Mouse (Mus musculus): ENCODE results near the gene Fggy.

DNA sequence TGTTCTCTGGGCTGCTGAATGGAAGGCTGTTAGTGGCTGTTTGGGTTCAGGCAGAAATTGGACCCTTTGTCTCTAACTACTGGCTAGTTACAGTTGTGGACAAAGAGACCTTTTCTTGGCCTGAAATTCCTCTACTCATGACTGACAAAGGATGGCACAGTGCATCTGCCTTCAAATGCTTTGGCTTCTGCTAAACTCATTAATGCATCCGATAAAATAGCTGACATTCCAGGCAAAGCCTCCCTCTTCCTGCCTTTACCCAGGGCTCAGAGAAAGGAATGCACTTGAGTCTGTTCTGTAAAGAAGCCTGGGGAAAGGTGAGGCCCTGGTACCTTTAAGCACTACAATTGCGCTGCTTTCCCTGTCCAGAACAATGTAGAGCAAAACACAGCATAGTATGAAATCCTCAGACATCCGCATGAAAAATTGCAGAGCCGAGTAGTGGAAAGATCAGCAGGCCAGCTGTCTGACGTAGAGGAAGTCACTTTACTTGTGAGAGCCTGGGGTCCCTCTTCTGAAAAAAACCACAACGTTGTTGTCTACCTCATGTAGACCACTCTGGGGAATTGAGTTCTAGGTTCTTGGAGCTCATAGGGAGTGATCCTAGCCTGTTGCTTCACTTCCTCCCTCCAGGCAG, 288.8 kb downstream of the Fggy start:
- no peak for TF ChIP-seq CTCF (IDR thresholded peaks at IDR 0.05; ENCODE audit: low read depth)
- no peak for TF ChIP-seq EP300 (IDR thresholded peaks at IDR 0.05; ENCODE audit: low read depth)

Measured in liver, embryonic 14.5 days (tissue).